Mouse (Mus musculus) liver, postnatal 0 days (tissue): ENCODE results near the gene Nrros. TPM values are rescaled to one million over a fixed set of nuclear protein-coding genes. Genes with fewer than 3 reads are reported as not detected.

Experiments
- ATAC-seq: fragments of 200-750 bp; cut with Nextera tagmentation; 2 replicates; pipeline ENCODE4 v1.8.0; 2017; ENCODE audit warnings: mild to moderate bottlenecking, moderate library complexity
- DNase-seq: peaks from one replicate; pipeline ENCODE4 v3.0.0-alpha.2; 2016
- H3K27ac ChIP-seq: fragments of 300-500 bp; sonication (generic); 2 replicates; pipeline ENCODE4 v1.5.1; 2014; ENCODE audit warnings: antibody characterized with exemption, moderate library complexity, mild to moderate bottlenecking, low read depth
- H3K27me3 ChIP-seq: fragments of 300-500 bp; sonication (generic); 2 replicates; pipeline ENCODE4 v1.6.1; 2014; ENCODE audit warnings: low read length, control low read depth, mixed read lengths; ENCODE audit not compliant: insufficient read depth
- H3K36me3 ChIP-seq: fragments of 300-500 bp; sonication (generic); replicated peaks from 2 replicates; pipeline ENCODE4 v1.6.1; 2014; ENCODE audit warnings: mild to moderate bottlenecking, control low read depth, low read length, moderate library complexity, mixed read lengths; ENCODE audit not compliant: insufficient read depth
- H3K4me1 ChIP-seq: fragments of 300-500 bp; sonication (generic); 2 replicates; pipeline ENCODE4 v1.6.1; 2014; ENCODE audit warnings: antibody characterized with exemption, mild to moderate bottlenecking, control low read depth; ENCODE audit not compliant: insufficient read depth
- H3K4me2 ChIP-seq: fragments of 300-500 bp; sonication (generic); 2 replicates; pipeline ENCODE4 v1.6.1; 2014; ENCODE audit warnings: low read depth, mild to moderate bottlenecking, low read length, moderate library complexity, mixed read lengths
- H3K4me3 ChIP-seq: fragments of 300-500 bp; sonication (generic); 2 replicates; pipeline ENCODE4 v1.5.1; 2014; ENCODE audit warnings: low read depth, low read length
- H3K9ac ChIP-seq: fragments of 300-500 bp; sonication (generic); replicated peaks from 2 replicates; pipeline ENCODE4 v1.6.1; 2014; ENCODE audit warnings: mild to moderate bottlenecking, moderate library complexity
- H3K9me3 ChIP-seq: fragments of 300-500 bp; sonication (generic); 2 replicates; pipeline ENCODE4 v1.6.1; 2016; ENCODE audit warnings: mild to moderate bottlenecking, control low read depth, low read length, mixed read lengths
- CTCF ChIP-seq: sonication (generic); IDR thresholded peaks from 2 replicates; pipeline ENCODE4 v1.5.1; 2016; ENCODE audit warnings: antibody characterized with exemption, low read depth
- EP300 ChIP-seq: IDR thresholded peaks from 2 replicates; pipeline ENCODE4 v1.6.1; 2016; ENCODE audit warnings: antibody characterized with exemption, low read depth, mild to moderate bottlenecking
- WGBS: fragments of 180-500 bp; shearing (Covaris S2); extraction: QIAGEN DNeasy Blood & Tissue Kit; methylation state at CpG from one replicate; pipeline ENCODE4 v1.1.7; 2014; ENCODE audit not compliant: insufficient replicate concordance; 5-methylcytosine and 5-hydroxymethylcytosine counted together
- polyA plus RNA-seq: library from polyadenylated mRNA; unstranded; fragments of >200 nt; fragmentation: Nextera tagmentation; extraction: Ambion mirVana; gene quantifications from 2 replicates; pipeline ENCODE4 v1.2.1, GENCODE M21; 2015

Gene Nrros
- polyA plus RNA-seq, 1 experiment from 2014 or later: 20.5 TPM

DNA sequence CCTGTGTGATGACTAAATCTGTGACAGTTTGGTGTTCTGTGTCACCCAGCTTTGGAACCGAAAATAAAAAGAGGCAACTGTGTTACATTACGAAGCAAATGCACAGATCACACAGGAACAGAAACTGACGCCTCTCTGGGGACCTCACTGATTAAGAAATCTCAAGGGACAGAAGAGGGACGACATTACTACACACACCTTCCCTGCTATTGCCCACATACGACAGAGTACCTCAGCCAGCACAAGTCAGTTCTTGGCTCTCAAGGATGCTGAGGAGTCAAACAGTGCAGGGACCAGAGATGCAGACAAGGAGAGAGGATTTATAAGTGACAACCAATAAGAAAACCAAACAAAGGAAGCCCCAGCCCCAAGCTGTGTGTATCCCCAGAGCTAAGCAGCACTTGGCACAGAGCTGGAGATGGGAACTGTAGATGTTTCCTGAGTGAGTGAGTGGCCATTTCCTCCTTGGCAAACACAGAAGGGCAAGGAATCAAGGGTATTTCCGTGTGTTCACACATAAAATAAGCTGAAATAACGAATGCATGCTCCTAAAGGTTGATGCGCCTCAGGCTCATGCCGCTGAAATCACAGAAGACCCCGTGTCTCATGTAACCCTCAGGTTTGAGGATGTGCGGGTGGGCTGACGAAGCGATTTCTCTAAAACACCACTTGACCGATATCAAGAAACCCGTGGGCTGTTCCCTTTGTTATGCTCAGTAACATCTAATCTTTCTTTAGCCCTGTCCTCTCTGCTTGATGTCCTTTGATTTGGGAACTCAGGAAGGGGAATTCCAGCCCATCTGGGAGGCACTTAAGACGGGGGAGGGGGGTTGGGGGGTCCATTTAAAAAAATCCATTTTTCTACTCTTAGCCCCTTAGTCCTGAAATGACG lies 40.7 kb downstream of the Nrros start:
- Histone ChIP-seq H3K4me3 (no peak overlapping the region), H3K27me3 (no peaks in the 10 kb centered on the region), H3K4me1 (peaks cover 9% of the 10 kb centered on the region), H3K36me3 (no peaks in the 10 kb centered on the region), H3K4me2 (peak overlapping the region; percentile 39), H3K9me3 (0 out of 2 replicates have a peak, but pooled peaks cover 3% of the 10 kb centered on the region), H3K9ac (no peak overlapping the region), H3K27ac (peak overlapping the region; percentile 69)
- DNase-seq (no peak), ATAC-seq (peak; percentile 29; the same call in 1 of the 2 replicates)
- TF ChIP-seq CTCF (no peak), EP300 (no peak)
- WGBS: 43% methylated on average over 17 of the region's 17 CpGs

DNA sequence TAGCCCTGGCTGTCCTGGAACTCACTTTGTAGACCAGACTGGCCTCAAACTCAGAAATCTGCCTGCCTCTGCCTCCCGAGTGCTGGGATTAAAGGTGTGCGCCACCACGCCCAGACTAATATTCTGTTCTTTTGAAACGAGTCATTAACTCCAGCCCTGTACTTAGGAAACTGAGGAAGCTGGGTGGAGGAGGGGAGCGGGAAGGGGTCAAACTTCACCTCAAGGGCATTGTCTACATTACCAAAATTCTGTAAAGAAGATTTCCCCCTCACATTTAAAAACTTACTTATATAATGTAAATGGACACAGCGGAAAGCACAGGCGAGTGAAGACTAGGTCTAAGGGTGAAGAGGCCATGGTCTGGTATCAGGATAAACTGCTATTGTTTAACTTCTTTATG lies 41.4 kb downstream of the Nrros start:
- Histone ChIP-seq H3K27me3 (no peaks in the 10 kb centered on the region), H3K4me2 (no peak overlapping the region), H3K4me1 (peaks cover 3% of the 10 kb centered on the region; the same call in 1 of the 2 replicates), H3K27ac (peak overlapping the region; percentile 69; the same call in 1 of the 2 replicates), H3K9me3 (0 out of 2 replicates have a peak, but pooled peaks cover 3% of the 10 kb centered on the region), H3K36me3 (no peaks in the 10 kb centered on the region), H3K9ac (no peak overlapping the region), H3K4me3 (no peak overlapping the region)
- 87% methylated on average over 7 of the region's 7 CpGs for WGBS
- no peak for DNase-seq
- TF ChIP-seq CTCF (no peak), EP300 (no peak)
- no peak for ATAC-seq

DNA sequence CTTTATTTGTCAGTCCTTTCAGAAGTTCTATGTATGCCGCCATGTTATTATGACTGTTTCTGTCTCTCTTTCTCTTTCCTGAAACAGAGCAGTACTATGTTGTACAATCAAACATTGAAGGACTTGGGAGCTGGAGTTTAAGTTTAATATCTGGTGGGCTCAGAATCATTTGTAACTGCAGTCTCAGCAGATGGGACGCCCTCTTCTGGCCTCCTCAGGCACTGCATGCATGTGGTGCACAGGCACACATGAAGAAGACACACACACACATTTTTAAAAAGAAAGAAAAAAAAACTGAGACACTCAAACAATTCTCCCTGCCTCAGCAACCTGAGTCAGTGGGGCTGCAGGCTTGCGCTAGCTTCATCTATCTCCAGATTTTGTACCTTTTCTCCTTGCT lies 44.9 kb downstream of the Nrros start:
- no peak for ATAC-seq
- Histone ChIP-seq H3K4me3 (no peak overlapping the region), H3K4me2 (no peak overlapping the region), H3K9ac (no peak overlapping the region), H3K36me3 (no peaks in the 10 kb centered on the region), H3K27ac (no peak overlapping the region), H3K4me1 (peaks cover 11% of the 10 kb centered on the region), H3K27me3 (no peaks in the 10 kb centered on the region), H3K9me3 (0 out of 2 replicates have a peak, but pooled peaks cover 3% of the 10 kb centered on the region)
- peak; percentile 28 for TF ChIP-seq CTCF
- no peak for TF ChIP-seq EP300
- no peak for DNase-seq
- WGBS: 84% methylated on average over 3 of the region's 3 CpGs

DNA sequence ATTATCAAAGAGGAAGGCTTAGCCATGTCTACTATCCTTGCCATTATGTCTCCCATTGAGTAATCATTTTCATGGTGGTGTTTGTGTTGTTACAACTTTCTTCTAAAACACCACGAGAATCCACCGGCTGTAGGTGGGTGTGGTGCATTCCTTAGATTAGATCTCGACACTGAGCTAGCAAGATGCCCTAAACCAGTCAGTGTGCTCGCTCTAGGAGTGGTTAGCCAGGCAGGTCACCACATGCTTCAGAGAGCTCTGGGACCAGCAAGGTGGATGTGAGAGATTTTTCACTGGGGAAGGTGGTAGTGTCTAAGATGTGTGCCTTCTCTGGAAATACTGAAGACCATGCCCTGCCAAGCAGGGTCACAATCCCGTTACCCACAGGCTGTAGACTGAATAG lies 49.2 kb downstream of the Nrros start:
- H3K4me3 ChIP-seq: no peak overlapping the region
- H3K36me3 ChIP-seq: no peaks in the 10 kb centered on the region
- TF ChIP-seq CTCF: no peak
- TF ChIP-seq EP300: no peak
- peak overlapping the region; percentile 44; the same call in 1 of the 2 replicates for H3K4me2 ChIP-seq
- no peak overlapping the region; the same call in 1 of the 2 replicates for H3K9ac ChIP-seq
- 43% methylated on average over 5 of the region's 5 CpGs for WGBS
- ATAC-seq: no peak
- H3K27ac ChIP-seq: no peak overlapping the region
- H3K4me1 ChIP-seq: peaks cover 17% of the 10 kb centered on the region
- no peak for DNase-seq
- 0 out of 2 replicates have a peak, but pooled peaks cover 3% of the 10 kb centered on the region for H3K9me3 ChIP-seq
- no peaks in the 10 kb centered on the region for H3K27me3 ChIP-seq

DNA sequence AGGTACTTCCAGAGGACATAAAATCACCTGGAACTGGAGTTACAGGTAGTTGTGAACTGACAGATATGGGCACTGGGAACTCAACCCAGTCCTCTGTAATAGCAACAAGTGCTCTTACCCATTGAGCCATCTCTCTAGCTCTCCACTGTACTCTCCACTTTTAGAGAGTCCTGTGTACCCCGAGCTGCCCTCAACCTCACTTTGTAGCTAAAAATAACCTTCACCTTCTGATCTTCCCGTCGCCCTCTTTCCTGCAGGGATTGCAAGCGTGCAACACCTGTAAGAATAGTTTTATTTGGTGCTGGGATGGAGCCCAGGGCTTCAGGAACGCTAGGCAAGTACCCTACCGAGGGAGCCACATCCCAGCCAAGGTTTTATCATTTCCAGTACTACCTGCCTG lies 49.6 kb downstream of the Nrros start:
- no peak for TF ChIP-seq CTCF
- TF ChIP-seq EP300: no peak
- DNase-seq (no peak), ATAC-seq (no peak)
- Histone ChIP-seq H3K4me2 (peak overlapping the region; percentile 44), H3K36me3 (no peaks in the 10 kb centered on the region), H3K9ac (no peak overlapping the region; the same call in 1 of the 2 replicates), H3K27ac (no peak overlapping the region), H3K4me1 (peaks cover 17% of the 10 kb centered on the region), H3K27me3 (no peaks in the 10 kb centered on the region), H3K9me3 (0 out of 2 replicates have a peak, but pooled peaks cover 3% of the 10 kb centered on the region), H3K4me3 (no peak overlapping the region)
- WGBS: 32% methylated on average over 6 of the region's 6 CpGs

DNA sequence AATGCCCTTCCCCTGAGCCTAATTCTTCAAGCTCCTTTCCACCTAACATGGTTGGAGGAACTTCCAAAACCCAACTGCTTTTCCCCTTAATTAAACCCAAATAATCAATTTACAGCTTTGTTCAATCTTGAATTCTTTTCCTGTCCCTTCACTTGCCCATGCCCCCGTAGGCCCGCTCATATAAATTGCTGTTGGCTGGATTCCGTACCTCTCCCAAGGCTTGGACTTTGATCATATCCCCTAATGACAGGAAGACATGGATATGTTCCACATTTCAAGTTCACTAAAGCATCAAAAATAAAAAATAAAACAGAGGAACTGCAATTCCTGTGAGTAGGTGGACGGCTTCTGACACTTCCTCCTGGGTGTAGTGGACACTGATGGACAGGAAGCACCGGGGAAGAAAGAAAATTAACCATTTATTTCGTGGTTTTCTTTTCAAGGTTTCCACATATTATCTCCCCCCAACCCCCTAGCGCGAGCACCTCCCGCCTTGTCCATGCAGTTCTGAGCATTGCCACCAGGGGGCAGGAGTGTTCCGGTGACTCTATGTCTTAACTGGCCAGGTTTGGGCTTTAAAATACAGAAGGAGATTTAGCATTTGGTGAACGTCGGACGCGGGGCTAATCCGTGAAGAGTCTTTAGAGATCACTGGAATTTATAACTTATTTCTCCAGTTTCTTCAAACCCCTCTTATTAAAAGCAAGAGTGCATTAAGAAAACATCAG lies 50.3 kb downstream of the Nrros start:
- ATAC-seq: peak; percentile 34; the same call in 1 of the 2 replicates
- 15% methylated on average over 15 of the region's 15 CpGs for WGBS
- Histone ChIP-seq H3K4me1 (peaks cover 17% of the 10 kb centered on the region), H3K4me2 (peak overlapping the region; percentile 44), H3K4me3 (no peak overlapping the region), H3K36me3 (no peaks in the 10 kb centered on the region), H3K27me3 (no peaks in the 10 kb centered on the region), H3K27ac (peak overlapping the region; percentile 49), H3K9me3 (no peaks in the 10 kb centered on the region), H3K9ac (no peak overlapping the region)
- DNase-seq: peak; percentile 89
- TF ChIP-seq CTCF (peak; percentile 97), EP300 (no peak)
